Mouse (Mus musculus) CD8-positive naive resting alpha-beta T cell, adult 2 months (primary cell): ENCODE measurements around the gene Wfdc1.

Experiments
- DNase-seq, 2 experiments: peaks; one replicate each; pipeline ENCODE4 v3.0.0; 2022; ENCODE audit warnings: low read depth in 2 of 2, low spot score in 2 of 2

The Wfdc1 gene

GRCm38 (mm10) chr8:119728351-119728895 lies 62.3 kb downstream of the Wfdc1 start:
- no peak for DNase-seq

GRCm38 (mm10) chr8:119732072-119732471 lies 65.9 kb downstream of the Wfdc1 start:
- DNase-seq, result no peak

- no peak for DNase-seq
Observed at GRCm38 (mm10) chr8:119736348-119736917, 70.3 kb downstream of the Wfdc1 start.

- DNase-seq, result no peak
Observed at GRCm38 (mm10) chr8:119737093-119737900, 71.1 kb downstream of the Wfdc1 start.
